Mouse (Mus musculus) cerebellum, adult 2 months (tissue): ENCODE measurements at regions not wholly inside any gene's neighbourhood (a gene's known extent, or its start where the extent isn't known, plus 50 kb on each side); places are given as distances from the start of the nearest gene placed in this dataset.

ENCODE experiments used
- CTCF ChIP-seq: fragments of 200-500 bp; IDR thresholded peaks from 2 replicates; pipeline ENCODE4 v1.5.1; 2011; ENCODE audit warnings: low read depth, mild to moderate bottlenecking, control low read depth, low read length, moderate library complexity, borderline replicate concordance; ENCODE audit not compliant: insufficient read depth
- POLR2A ChIP-seq: fragments of 200-500 bp; IDR thresholded peaks from 2 replicates; pipeline ENCODE4 v1.6.1; 2011; ENCODE audit warnings: low read length, control low read depth, borderline replicate concordance; ENCODE audit not compliant: insufficient read depth

GRCm38 (mm10) chr11:17451451-17451850 lies 194.1 kb downstream of the C1d start:
- TF ChIP-seq POLR2A (no peak), CTCF (no peak)
